Mouse (Mus musculus): ENCODE results near the gene Fam13a. TPM values are rescaled to one million over a fixed set of nuclear protein-coding genes. Genes with fewer than 3 reads are reported as not detected.

Fam13a gene
- polyA plus RNA-seq, 1 experiment from 2014 or later: 7.4 TPM

GRCm38 (mm10) chr6:58904551-58904950 lies 119.8 kb downstream of the Fam13a start:
- Histone ChIP-seq H3K9ac (no peak overlapping the region), H3K4me3 (no peak overlapping the region), H3K4me1 (peaks cover 12% of the 10 kb centered on the region), H3K27ac (no peak overlapping the region), H3K4me2 (replicated peaks) (no peak overlapping the region), H3K9me3 (peaks cover 20% of the 10 kb centered on the region), H3K36me3 (no peaks in the 10 kb centered on the region; the same call in 1 of the 2 replicates), H3K27me3 (no peaks in the 10 kb centered on the region)
- no peak for ATAC-seq (ENCODE audit: low FRiP score, low read depth)
- 47% methylated on average over 3 of the region's 3 CpGs for WGBS

DNA sequence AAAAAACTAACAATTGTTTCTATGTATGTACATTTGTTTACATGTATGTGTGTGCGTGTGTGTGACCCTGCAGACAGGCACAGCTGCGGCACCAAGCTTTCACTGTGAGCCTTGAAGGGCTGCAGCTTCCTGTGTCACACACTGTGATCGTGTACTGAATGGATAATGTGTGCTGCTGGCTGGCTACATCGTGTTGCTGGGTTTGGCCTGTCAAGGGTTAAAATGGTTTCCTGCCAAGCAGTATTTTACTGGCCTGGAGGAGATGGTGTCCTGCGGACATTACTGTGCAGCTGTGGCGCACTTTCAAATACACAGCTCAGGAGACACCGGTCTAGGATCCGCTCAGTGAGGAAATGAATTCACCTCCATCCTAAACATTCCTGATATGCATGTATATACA lies 121.2 kb downstream of the Fam13a start:
- Histone ChIP-seq H3K36me3 (no peaks in the 10 kb centered on the region; the same call in 1 of the 2 replicates), H3K9me3 (peaks cover 20% of the 10 kb centered on the region), H3K4me1 (peaks cover 12% of the 10 kb centered on the region), H3K4me2 (replicated peaks) (0 out of 2 replicates have a peak overlapping the region, but pooled peaks have one; percentile 21), H3K4me3 (no peak overlapping the region), H3K27ac (no peak overlapping the region), H3K9ac (no peak overlapping the region), H3K27me3 (no peaks in the 10 kb centered on the region)
- 21% methylated on average over 8 of the region's 8 CpGs for whole genome bisulfite sequencing
- ATAC-seq (ENCODE audit: low FRiP score, low read depth): peak; percentile 71

- no peaks in the 10 kb centered on the region for H3K9me3 ChIP-seq
- peaks cover 12% of the 10 kb centered on the region for H3K4me1 ChIP-seq
- H3K4me3 ChIP-seq: no peak overlapping the region
- H3K4me2 ChIP-seq (replicated peaks): no peak overlapping the region
- no peaks in the 10 kb centered on the region for H3K27me3 ChIP-seq
- no peak for ATAC-seq (ENCODE audit: low FRiP score, low read depth)
- 87% methylated on average over 7 of the region's 7 CpGs for WGBS
- H3K36me3 ChIP-seq: no peaks in the 10 kb centered on the region
- H3K27ac ChIP-seq: no peak overlapping the region
- no peak overlapping the region for H3K9ac ChIP-seq
Measured at GRCm38 (mm10) chr6:58900536-58900935, 123.8 kb downstream of the Fam13a start.

DNA sequence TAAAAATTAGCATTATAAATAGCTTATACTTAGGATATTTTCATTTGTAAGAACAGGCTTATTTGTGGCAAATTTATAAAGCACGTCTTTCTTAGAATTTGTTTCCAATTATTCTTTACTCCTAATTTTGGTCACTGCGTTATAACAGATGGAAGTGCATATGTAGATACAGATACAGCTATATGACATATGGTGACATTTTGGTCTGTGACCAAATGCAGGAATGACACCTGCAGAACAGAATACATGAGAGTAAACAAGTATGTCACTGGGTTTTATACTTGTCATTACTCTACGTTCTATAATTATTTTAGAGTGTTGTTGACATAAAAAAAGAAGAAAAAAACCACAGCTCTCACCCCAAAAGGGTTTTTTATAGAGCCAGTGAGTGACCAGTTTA lies 125.3 kb downstream of the Fam13a start:
- Histone ChIP-seq H3K4me3 (no peak overlapping the region), H3K4me1 (peaks cover 12% of the 10 kb centered on the region), H3K36me3 (no peaks in the 10 kb centered on the region), H3K4me2 (replicated peaks) (no peak overlapping the region), H3K27me3 (no peaks in the 10 kb centered on the region), H3K9ac (no peak overlapping the region), H3K9me3 (no peaks in the 10 kb centered on the region), H3K27ac (no peak overlapping the region)
- 80% methylated on average over 3 of the region's 3 CpGs for WGBS
- ATAC-seq (ENCODE audit: low FRiP score, low read depth): no peak

DNA sequence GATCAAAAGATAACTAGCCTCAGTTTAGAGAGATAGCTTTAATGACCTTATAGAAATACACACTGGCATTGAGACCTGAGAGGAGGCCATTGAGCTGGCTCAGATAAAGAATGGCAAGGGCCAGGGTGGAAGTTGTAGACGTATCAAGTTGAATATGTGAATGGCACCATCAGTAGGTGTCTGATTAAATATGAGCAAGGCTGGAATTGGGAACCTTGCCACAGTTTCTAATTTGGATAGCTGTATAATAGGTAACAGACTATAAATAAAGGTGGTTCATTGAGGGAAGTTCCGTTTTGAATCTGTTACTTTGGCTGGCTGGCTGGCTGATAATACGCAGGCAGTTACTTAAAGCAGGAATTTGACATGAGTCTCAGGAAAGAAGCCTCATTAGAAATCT lies 127.7 kb downstream of the Fam13a start:
- no peak overlapping the region for H3K27ac ChIP-seq
- ATAC-seq (ENCODE audit: low FRiP score, low read depth): no peak
- H3K36me3 ChIP-seq: no peaks in the 10 kb centered on the region
- no peaks in the 10 kb centered on the region for H3K27me3 ChIP-seq
- no peak overlapping the region for H3K9ac ChIP-seq
- no peak overlapping the region for H3K4me3 ChIP-seq
- no peak overlapping the region for H3K4me2 ChIP-seq (replicated peaks)
- 70% methylated on average over 3 of the region's 3 CpGs for WGBS
- peaks cover 2% of the 10 kb centered on the region; the same call in 1 of the 2 replicates for H3K4me1 ChIP-seq
- H3K9me3 ChIP-seq: no peaks in the 10 kb centered on the region

- Histone ChIP-seq H3K4me3 (no peak overlapping the region), H3K27ac (no peak overlapping the region), H3K9me3 (no peaks in the 10 kb centered on the region), H3K27me3 (no peaks in the 10 kb centered on the region), H3K4me2 (replicated peaks) (no peak overlapping the region), H3K36me3 (peaks cover 4% of the 10 kb centered on the region), H3K9ac (no peak overlapping the region), H3K4me1 (no peaks in the 10 kb centered on the region)
- no peak for ATAC-seq (ENCODE audit: low FRiP score, low read depth)
- WGBS: 52% methylated on average over 4 of the region's 4 CpGs
Measured at GRCm38 (mm10) chr6:58894994-58895393, 129.4 kb downstream of the Fam13a start.

DNA sequence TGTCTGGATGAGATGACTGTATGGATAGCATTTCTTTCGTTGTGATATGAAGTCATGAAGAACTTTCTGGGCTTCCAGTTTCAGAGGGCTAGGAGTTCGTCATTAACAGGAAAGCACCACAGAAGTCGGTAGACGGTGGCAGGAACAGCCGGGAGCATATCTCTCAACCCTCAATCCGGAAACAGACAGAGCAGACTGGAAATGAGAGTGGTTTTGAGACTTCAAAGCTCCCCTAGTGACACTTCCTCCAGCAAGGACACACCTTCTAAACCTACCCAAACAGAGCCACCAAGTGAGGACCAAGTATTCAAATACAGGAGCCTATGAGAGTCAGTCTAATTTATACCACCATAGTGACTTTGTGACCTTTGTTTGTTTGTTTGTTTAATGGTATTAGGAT lies 131.0 kb downstream of the Fam13a start:
- Histone ChIP-seq H3K4me3 (no peak overlapping the region), H3K9ac (no peak overlapping the region), H3K4me1 (no peaks in the 10 kb centered on the region), H3K27ac (no peak overlapping the region), H3K4me2 (replicated peaks) (no peak overlapping the region), H3K9me3 (no peaks in the 10 kb centered on the region), H3K27me3 (no peaks in the 10 kb centered on the region), H3K36me3 (peaks cover 8% of the 10 kb centered on the region)
- WGBS: 76% methylated on average over 6 of the region's 6 CpGs
- ATAC-seq (ENCODE audit: low FRiP score, low read depth): no peak

DNA sequence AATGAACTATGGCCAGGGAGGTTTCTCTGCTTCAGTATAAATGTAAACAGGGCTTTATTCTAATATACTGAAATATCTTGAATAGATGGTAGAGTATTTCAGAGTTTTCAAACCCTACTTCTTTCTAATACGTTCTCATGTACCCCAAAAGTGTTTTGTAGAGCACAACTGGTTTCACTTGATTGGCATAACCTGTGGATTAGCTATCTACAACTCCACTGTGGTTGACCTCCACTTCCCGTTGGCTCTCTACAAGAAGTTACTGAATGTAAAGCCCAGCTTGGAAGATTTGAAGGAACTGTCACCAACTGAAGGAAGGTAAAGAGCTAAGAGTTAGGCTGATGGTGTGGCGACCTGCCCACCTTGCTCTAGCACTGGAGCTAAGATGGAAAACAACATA lies 134.4 kb downstream of the Fam13a start:
- Histone ChIP-seq H3K4me2 (replicated peaks) (no peak overlapping the region), H3K4me1 (no peaks in the 10 kb centered on the region), H3K36me3 (peaks cover 8% of the 10 kb centered on the region), H3K27me3 (no peaks in the 10 kb centered on the region), H3K27ac (no peak overlapping the region), H3K9me3 (no peaks in the 10 kb centered on the region), H3K9ac (no peak overlapping the region), H3K4me3 (no peak overlapping the region)
- no peak for ATAC-seq (ENCODE audit: low FRiP score, low read depth)
- WGBS: 89% methylated on average over 3 of the region's 3 CpGs

DNA sequence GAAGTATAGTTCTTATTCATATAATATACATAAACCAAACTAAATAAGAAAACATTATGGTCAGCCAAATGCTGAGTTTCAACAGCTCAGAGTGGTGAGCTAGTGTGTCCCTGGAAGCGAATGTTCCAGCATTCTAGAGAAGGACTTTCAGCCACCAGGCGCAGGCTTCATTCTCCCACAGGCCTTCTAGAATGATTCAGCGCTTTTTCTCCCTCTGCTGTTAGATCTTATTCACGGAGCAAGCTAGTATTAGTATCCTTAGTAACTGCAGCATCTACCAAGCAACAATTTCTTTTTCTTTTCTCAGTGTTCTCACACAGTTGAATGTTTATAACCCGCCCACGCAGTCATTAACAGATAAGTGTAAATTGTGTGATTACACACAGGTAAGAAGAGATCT lies 142.1 kb downstream of the Fam13a start:
- Histone ChIP-seq H3K9me3 (no peaks in the 10 kb centered on the region), H3K27me3 (no peaks in the 10 kb centered on the region), H3K27ac (no peak overlapping the region), H3K4me2 (replicated peaks) (no peak overlapping the region), H3K4me1 (no peaks in the 10 kb centered on the region), H3K4me3 (no peak overlapping the region), H3K36me3 (peaks cover 7% of the 10 kb centered on the region; the same call in 1 of the 2 replicates), H3K9ac (no peak overlapping the region)
- 78% methylated on average over 6 of the region's 6 CpGs for WGBS
- no peak for ATAC-seq (ENCODE audit: low FRiP score, low read depth)

Other genes with a start within 250 kb of the Fam13a start
- 7.5 and 8.1 TPM in 2 replicates for gene Herc3, start 193.1 kb downstream of the Fam13a start, polyA plus RNA-seq (2015; fragmentation: Nextera tagmentation; extraction: Ambion mirVana)
- gene Nap1l5, start 117.5 kb downstream of the Fam13a start, polyA plus RNA-seq (2015; fragmentation: Nextera tagmentation; extraction: Ambion mirVana): 3.4 and 3.9 TPM in 2 replicates
- 13.3 and 13.6 TPM in 2 replicates for gene Tigd2, start 184.3 kb upstream of the Fam13a start, polyA plus RNA-seq (2015; fragmentation: Nextera tagmentation; extraction: Ambion mirVana)

Measured in limb, embryonic 13.5 days (tissue).